Mouse (Mus musculus): ENCODE results near the gene Mtnr1a. TPM values are rescaled to one million over a fixed set of nuclear protein-coding genes. Genes with fewer than 3 reads are reported as not detected.

The Mtnr1a gene
- polyA plus RNA-seq (2012; rRNA removed), result not detected in 2 replicates

DNA sequence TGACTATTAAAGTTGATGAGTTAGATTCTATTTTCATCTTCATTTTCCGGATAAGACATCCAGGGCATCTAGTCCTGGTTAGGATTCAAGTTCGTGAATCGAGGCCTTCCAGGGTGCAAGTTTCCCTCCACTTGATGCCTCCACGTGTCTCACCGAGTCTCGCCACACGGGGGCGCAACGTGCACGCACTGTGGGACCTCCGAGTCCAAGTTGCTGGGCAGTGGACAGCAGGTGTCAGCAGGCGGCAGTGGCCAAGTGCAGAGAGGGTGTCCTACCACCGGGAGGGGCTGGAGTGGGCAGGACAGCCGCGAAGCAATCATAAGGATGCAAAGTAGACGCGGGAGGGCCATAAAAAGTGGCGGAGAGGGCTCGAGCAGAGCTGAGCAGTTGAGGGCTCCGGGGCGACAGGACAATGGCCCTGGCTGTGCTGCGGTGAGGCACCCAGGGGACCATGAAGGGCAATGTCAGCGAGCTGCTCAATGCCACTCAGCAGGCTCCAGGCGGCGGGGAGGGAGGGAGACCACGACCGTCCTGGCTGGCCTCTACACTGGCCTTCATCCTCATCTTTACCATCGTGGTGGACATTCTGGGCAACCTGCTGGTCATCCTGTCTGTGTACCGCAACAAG lies at the start of gene Mtnr1a:
TSS of gene Mtnr1a (plus strand) at position 379 of the 628 bp plus-strand sequence.
- H3K27me3 ChIP-seq (replicated peaks; ENCODE audit: control insufficient read depth, insufficient read depth, low read length), result no peaks in the 10 kb centered on the region
- WGBS, result 6% methylated on average over 29 of the region's 29 CpGs
- no peaks in the 10 kb centered on the region for H3K4me1 ChIP-seq (ENCODE audit: control insufficient read depth, insufficient read depth, low read length)
- no peaks in the 10 kb centered on the region for H3K36me3 ChIP-seq (ENCODE audit: control insufficient read depth, insufficient read depth, low read length)
- no peak within 1 kb of the TSS for H3K4me3 ChIP-seq (ENCODE audit: insufficient read depth, low read depth, low read length)
- peak; percentile 87 for DNase-seq
- H3K27ac ChIP-seq (ENCODE audit: insufficient read depth, low read depth, low read length), result no peak within 1 kb of the TSS
- no peak for TF ChIP-seq POLR2A (IDR thresholded peaks at IDR 0.05; ENCODE audit: low read depth, low read length)
- peak; percentile 100; the same call in 1 of the 2 replicates for TF ChIP-seq CTCF (conservative IDR thresholded peaks at IDR 0.05; ENCODE audit: insufficient read depth, insufficient read length, low read depth, low read length)

DNA sequence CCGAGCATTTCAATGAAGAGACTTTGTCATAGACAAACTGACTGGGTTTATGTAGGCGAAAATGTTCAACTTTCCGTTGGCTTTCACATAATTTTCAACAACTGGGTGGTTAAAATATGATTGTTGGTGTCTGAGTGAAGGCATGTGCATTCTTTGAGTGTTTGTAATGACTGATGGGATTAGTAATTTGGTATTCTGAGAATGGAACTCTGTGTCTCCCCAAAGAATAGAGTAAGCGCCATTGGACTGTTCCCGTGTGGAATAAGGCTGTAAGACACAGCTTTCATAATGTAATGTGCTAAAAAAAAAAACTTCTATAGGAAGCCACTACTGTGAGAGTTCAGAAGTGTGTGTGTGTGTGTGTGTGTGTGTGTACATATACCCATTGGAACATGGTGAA lies 49.7 kb upstream of the Mtnr1a start:
- no peaks in the 10 kb centered on the region for H3K4me1 ChIP-seq (ENCODE audit: control insufficient read depth, insufficient read depth, low read length)
- no peaks in the 10 kb centered on the region for H3K27me3 ChIP-seq (replicated peaks; ENCODE audit: control insufficient read depth, insufficient read depth, low read length)
- H3K36me3 ChIP-seq (ENCODE audit: control insufficient read depth, insufficient read depth, low read length), result peaks cover 6% of the 10 kb centered on the region
- H3K27ac ChIP-seq (ENCODE audit: insufficient read depth, low read depth, low read length), result no peak overlapping the region
- H3K4me3 ChIP-seq (ENCODE audit: insufficient read depth, low read depth, low read length), result no peak overlapping the region
- no peak for TF ChIP-seq CTCF (conservative IDR thresholded peaks at IDR 0.05; ENCODE audit: insufficient read depth, insufficient read length, low read depth, low read length)
- no peak for TF ChIP-seq POLR2A (IDR thresholded peaks at IDR 0.05; ENCODE audit: low read depth, low read length)
- DNase-seq, result no peak
- 53% methylated on average over 5 of the region's 5 CpGs for WGBS

DNA sequence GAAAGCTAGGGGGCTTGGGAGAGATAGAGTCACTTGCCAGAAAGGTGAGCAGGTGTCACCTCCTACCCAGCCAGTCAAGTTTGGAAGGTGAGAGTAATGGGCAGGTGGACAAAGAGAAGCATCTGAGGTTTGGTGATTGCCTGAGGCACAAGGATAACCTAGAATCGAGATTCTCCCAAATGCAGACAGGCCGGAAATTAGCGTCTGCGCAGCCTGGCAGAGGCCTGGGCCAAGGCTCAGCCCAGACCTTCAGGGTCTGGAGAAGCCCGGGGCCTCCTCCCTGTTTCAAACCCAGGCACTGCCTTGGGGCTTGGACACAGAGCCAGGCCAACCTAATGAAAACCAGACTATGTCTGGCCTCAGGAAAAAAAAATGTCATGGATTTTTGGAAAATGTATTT lies 47.8 kb upstream of the Mtnr1a start:
- peaks cover 6% of the 10 kb centered on the region for H3K36me3 ChIP-seq (ENCODE audit: control insufficient read depth, insufficient read depth, low read length)
- H3K27me3 ChIP-seq (replicated peaks; ENCODE audit: control insufficient read depth, insufficient read depth, low read length), result no peaks in the 10 kb centered on the region
- TF ChIP-seq CTCF (conservative IDR thresholded peaks at IDR 0.05; ENCODE audit: insufficient read depth, insufficient read length, low read depth, low read length) (no peak), POLR2A (IDR thresholded peaks at IDR 0.05; ENCODE audit: low read depth, low read length) (no peak)
- H3K4me1 ChIP-seq (ENCODE audit: control insufficient read depth, insufficient read depth, low read length), result no peaks in the 10 kb centered on the region
- DNase-seq, result no peak
- WGBS, result 96% methylated on average over 5 of the region's 5 CpGs
- no peak overlapping the region for H3K27ac ChIP-seq (ENCODE audit: insufficient read depth, low read depth, low read length)
- no peak overlapping the region for H3K4me3 ChIP-seq (ENCODE audit: insufficient read depth, low read depth, low read length)

DNA sequence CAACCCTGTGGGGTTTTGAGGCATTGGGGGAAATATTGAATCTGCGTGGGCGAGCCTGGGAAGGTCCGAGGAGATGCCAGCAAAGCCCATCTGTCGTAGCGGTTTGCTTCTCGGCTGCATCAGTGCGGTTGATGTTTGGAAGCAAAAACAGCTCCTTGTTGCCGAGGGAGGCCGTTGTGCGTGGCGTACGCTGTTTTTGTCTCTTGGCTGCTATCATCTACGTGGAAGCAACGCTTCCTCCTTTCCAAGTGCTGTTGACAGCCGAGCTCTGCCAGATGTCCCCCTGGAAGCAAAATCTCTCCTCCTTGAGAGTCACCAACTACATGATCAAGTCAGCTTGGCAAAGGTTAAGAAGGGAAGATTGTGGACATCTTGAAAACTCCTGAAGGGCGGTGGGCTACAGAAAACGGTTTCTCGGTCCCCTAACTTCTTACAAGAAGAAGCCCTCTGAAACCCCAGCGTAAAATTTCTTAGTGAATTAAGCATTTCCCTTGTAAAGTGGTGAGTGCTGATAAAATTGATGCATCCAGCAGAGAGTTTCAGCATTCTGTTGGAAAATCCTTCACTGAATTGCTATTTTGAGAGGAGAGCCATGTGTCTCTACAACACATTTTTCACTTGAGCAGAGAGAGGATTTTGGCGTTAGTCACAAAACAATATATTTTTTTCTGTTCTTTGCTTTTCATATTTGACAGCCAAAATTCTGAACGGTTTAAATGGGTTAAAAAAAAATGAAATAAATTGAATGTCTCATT lies 46.8 kb upstream of the Mtnr1a start:
- Histone ChIP-seq H3K4me1 (ENCODE audit: control insufficient read depth, insufficient read depth, low read length) (no peaks in the 10 kb centered on the region), H3K27ac (ENCODE audit: insufficient read depth, low read depth, low read length) (no peak overlapping the region), H3K36me3 (ENCODE audit: control insufficient read depth, insufficient read depth, low read length) (peaks cover 6% of the 10 kb centered on the region), H3K27me3 (replicated peaks; ENCODE audit: control insufficient read depth, insufficient read depth, low read length) (no peaks in the 10 kb centered on the region), H3K4me3 (ENCODE audit: insufficient read depth, low read depth, low read length) (no peak overlapping the region)
- 90% methylated on average over 21 of the region's 21 CpGs for WGBS
- TF ChIP-seq CTCF (conservative IDR thresholded peaks at IDR 0.05; ENCODE audit: insufficient read depth, insufficient read length, low read depth, low read length), result no peak
- DNase-seq, result no peak

DNA sequence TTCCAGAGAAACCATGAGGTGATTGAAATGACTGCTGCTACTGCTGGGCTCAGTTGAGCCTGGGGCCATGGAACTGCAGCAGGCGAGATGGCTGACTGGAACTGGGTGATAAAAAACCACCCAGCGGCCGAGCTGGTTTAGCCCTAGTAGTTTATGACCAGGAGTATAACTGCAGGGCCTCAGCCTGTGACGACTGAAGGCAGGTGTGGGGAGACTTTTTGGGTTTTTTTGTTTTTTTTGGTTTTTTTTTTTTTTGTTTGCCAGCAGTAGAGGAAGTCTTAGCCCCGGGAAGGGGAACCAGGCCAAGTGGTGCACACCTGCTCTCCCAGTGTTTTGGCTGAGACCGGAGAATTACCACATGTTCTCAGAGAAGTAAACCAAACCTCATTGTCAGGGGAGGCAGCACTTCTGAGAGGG lies 40.8 kb upstream of the Mtnr1a start:
- no peaks in the 10 kb centered on the region for H3K4me1 ChIP-seq (ENCODE audit: control insufficient read depth, insufficient read depth, low read length)
- no peak overlapping the region for H3K4me3 ChIP-seq (ENCODE audit: insufficient read depth, low read depth, low read length)
- H3K27ac ChIP-seq (ENCODE audit: insufficient read depth, low read depth, low read length), result no peak overlapping the region
- TF ChIP-seq CTCF (conservative IDR thresholded peaks at IDR 0.05; ENCODE audit: insufficient read depth, insufficient read length, low read depth, low read length), result no peak
- TF ChIP-seq POLR2A (IDR thresholded peaks at IDR 0.05; ENCODE audit: low read depth, low read length), result no peak
- peaks cover 5% of the 10 kb centered on the region for H3K36me3 ChIP-seq (ENCODE audit: control insufficient read depth, insufficient read depth, low read length)
- H3K27me3 ChIP-seq (replicated peaks; ENCODE audit: control insufficient read depth, insufficient read depth, low read length), result no peaks in the 10 kb centered on the region
- WGBS, result 51% methylated on average over 6 of the region's 6 CpGs
- no peak for DNase-seq

DNA sequence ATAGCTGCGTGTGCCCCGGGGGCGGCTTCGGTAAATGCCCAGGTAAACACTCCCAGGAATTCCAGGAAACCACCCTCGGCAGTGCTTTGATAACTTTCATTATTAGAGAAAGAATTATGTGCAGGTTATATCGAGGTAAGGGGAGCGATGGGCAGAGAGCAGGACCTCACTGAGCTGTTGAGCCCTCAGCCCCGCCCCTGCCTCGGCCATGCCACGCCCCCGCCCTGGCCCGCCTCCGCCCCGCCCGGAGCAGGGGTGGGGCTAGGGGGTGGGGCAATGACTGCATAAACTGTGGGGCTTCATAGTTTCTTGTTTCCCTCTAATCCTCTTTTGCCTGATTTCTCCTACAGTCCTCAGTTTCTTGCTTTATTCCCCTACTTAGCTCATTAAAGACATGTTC lies 30.6 kb upstream of the Mtnr1a start:
- 86% methylated on average over 15 of the region's 15 CpGs for WGBS
- Histone ChIP-seq H3K4me3 (ENCODE audit: insufficient read depth, low read depth, low read length) (no peak overlapping the region), H3K27me3 (replicated peaks; ENCODE audit: control insufficient read depth, insufficient read depth, low read length) (no peaks in the 10 kb centered on the region), H3K36me3 (ENCODE audit: control insufficient read depth, insufficient read depth, low read length) (peaks cover 26% of the 10 kb centered on the region), H3K4me1 (ENCODE audit: control insufficient read depth, insufficient read depth, low read length) (no peaks in the 10 kb centered on the region), H3K27ac (ENCODE audit: insufficient read depth, low read depth, low read length) (no peak overlapping the region)
- no peak for DNase-seq
- TF ChIP-seq POLR2A (IDR thresholded peaks at IDR 0.05; ENCODE audit: low read depth, low read length), result no peak
- TF ChIP-seq CTCF (conservative IDR thresholded peaks at IDR 0.05; ENCODE audit: insufficient read depth, insufficient read length, low read depth, low read length), result no peak

DNA sequence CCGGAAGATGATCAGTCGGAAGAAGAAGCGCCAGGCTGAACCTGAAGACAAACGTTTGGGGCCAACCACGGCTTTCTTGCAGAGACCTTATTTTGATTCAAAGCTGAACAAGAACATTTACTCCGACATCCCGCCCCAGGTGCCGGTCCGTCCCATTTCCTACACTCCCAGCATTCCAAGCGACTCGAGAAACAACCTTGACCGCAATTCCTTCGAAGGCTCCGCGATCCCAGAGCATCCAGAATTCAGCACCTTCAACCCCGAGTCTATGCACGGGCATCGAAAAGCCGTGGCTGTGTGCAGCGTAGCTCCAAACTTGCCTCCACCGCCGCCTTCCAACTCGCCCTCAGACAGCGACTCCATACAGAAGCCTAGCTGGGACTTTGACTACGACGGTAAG lies 24.8 kb upstream of the Mtnr1a start:
- Histone ChIP-seq H3K36me3 (ENCODE audit: control insufficient read depth, insufficient read depth, low read length) (peaks cover 32% of the 10 kb centered on the region), H3K27ac (ENCODE audit: insufficient read depth, low read depth, low read length) (no peak overlapping the region)
- TF ChIP-seq CTCF (conservative IDR thresholded peaks at IDR 0.05; ENCODE audit: insufficient read depth, insufficient read length, low read depth, low read length) (no peak), POLR2A (IDR thresholded peaks at IDR 0.05; ENCODE audit: low read depth, low read length) (no peak)

More for the DNA sequence above, 24.8 kb upstream of the Mtnr1a start:
- 97% methylated on average over 26 of the region's 26 CpGs for WGBS
- Histone ChIP-seq H3K27me3 (replicated peaks; ENCODE audit: control insufficient read depth, insufficient read depth, low read length) (no peaks in the 10 kb centered on the region), H3K4me1 (ENCODE audit: control insufficient read depth, insufficient read depth, low read length) (no peaks in the 10 kb centered on the region), H3K4me3 (ENCODE audit: insufficient read depth, low read depth, low read length) (no peak overlapping the region)
- no peak for DNase-seq

Data from kidney, adult 2 months (tissue).